Mouse (Mus musculus) testis, adult 2 months (tissue): ENCODE measurements around the gene Slc19a3. TPM values are rescaled to one million over a fixed set of nuclear protein-coding genes. Genes with fewer than 3 reads are reported as not detected.

Experiments used
- H3K27ac ChIP-seq: fragments of 200-500 bp; 2 replicates; pipeline ENCODE4 v1.5.1; 2012; ENCODE audit warnings: low read depth, low read length; ENCODE audit not compliant: control insufficient read depth, insufficient read depth
- H3K27me3 ChIP-seq: fragments of 200-500 bp; 2 replicates; pipeline ENCODE4 v1.6.1; 2012; ENCODE audit warnings: mild to moderate bottlenecking, low read length, moderate library complexity; ENCODE audit not compliant: control insufficient read depth, insufficient read depth
- H3K36me3 ChIP-seq: fragments of 200-500 bp; 2 replicates; pipeline ENCODE4 v1.6.1; 2012; ENCODE audit warnings: mild to moderate bottlenecking, low read length; ENCODE audit not compliant: control insufficient read depth, insufficient read depth
- H3K4me1 ChIP-seq: fragments of 200-500 bp; 2 replicates; pipeline ENCODE4 v1.6.1; 2012; ENCODE audit warnings: low read length; ENCODE audit not compliant: control insufficient read depth, insufficient read depth
- H3K4me3 ChIP-seq: fragments of 200-500 bp; 2 replicates; pipeline ENCODE4 v1.5.1; 2012; ENCODE audit warnings: low read depth, mild to moderate bottlenecking, low read length, moderate library complexity, mixed read lengths; ENCODE audit not compliant: control insufficient read depth
- CTCF ChIP-seq: fragments of 200-500 bp; IDR thresholded peaks from 2 replicates; pipeline ENCODE4 v1.5.1; 2012; ENCODE audit warnings: low read depth, mild to moderate bottlenecking, inconsistent platforms, low read length, moderate library complexity; ENCODE audit not compliant: control insufficient read depth, insufficient read depth, insufficient replicate concordance
- POLR2A ChIP-seq: fragments of 200-500 bp; IDR thresholded peaks from 2 replicates; pipeline ENCODE4 v1.6.1; 2012; ENCODE audit warnings: low read depth, mild to moderate bottlenecking, inconsistent platforms, low read length, moderate library complexity; ENCODE audit not compliant: control insufficient read depth
- polyA plus RNA-seq: library from polyadenylated mRNA; depleted of rRNA; stranded (reverse); fragments of >200 nt; gene quantifications from 2 replicates; pipeline ENCODE4 v1.2.3, GENCODE M21; 2012

Gene Slc19a3
- polyA plus RNA-seq, 1 experiment = 0.10 TPM

GRCm38 (mm10) chr1:82987530-82988198, 50.6 kb downstream of the Slc19a3 start:
- no peaks in the 10 kb centered on the region for H3K27me3 ChIP-seq
- TF ChIP-seq POLR2A (no peak), CTCF (no peak)
- no peaks in the 10 kb centered on the region for H3K4me1 ChIP-seq
- no peaks in the 10 kb centered on the region for H3K36me3 ChIP-seq
- no peak overlapping the region for H3K27ac ChIP-seq
- no peak overlapping the region for H3K4me3 ChIP-seq

- Histone ChIP-seq H3K36me3 (no peaks in the 10 kb centered on the region), H3K4me1 (no peaks in the 10 kb centered on the region), H3K27ac (no peak overlapping the region), H3K4me3 (no peak overlapping the region), H3K27me3 (no peaks in the 10 kb centered on the region)
- TF ChIP-seq POLR2A = no peak
- no peak for TF ChIP-seq CTCF
Measured at GRCm38 (mm10) chr1:82986738-82987137, 51.5 kb downstream of the Slc19a3 start.

GRCm38 (mm10) chr1:82977840-82978239, 60.4 kb downstream of the Slc19a3 start:
- Histone ChIP-seq H3K4me3 (no peak overlapping the region), H3K27ac (no peak overlapping the region), H3K36me3 (no peaks in the 10 kb centered on the region), H3K4me1 (no peaks in the 10 kb centered on the region), H3K27me3 (no peaks in the 10 kb centered on the region)
- TF ChIP-seq POLR2A (no peak), CTCF (no peak)

DNA sequence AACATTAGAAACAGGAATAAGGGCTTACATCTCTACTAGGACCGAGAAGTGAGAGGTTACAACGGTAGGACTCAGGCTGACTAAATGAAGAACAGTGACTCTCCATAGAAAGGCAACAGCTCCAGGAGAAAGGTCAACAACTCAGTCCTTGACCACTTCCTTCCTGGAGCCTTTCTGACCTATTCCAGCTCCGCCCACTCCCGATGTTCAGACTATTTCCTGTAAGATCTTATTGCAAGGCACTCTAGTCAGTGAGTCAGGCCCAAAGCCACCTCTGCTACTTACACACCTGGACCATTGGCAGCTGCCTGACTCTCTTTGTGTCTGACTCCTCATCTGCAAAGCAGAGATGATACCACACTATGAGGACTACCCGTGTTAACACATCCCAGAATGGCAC, 62.5 kb downstream of the Slc19a3 start:
- H3K4me3 ChIP-seq = no peak overlapping the region
- H3K4me1 ChIP-seq = no peaks in the 10 kb centered on the region
- H3K27ac ChIP-seq = no peak overlapping the region
- H3K27me3 ChIP-seq = no peaks in the 10 kb centered on the region
- no peak for TF ChIP-seq CTCF
- TF ChIP-seq POLR2A = no peak
- H3K36me3 ChIP-seq = no peaks in the 10 kb centered on the region

DNA sequence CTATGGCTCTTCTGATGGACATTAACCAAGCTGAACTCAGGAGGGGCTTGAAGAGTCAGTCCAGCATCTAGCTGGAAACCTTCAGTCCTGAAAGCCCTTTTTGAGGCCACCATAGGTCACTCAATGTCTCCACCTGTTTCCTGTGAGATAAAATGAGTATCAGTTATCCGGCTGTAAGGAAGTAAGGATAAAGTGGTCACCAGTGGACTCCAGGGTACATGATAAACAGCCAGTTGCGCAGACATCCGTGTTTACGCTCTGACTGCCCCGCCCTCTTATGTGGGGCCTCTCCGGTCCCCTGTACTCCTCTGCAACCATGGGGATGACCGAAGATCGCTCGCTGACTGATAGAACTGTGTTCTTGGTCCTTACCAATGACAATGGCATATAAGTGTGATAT, 63.9 kb downstream of the Slc19a3 start:
- H3K27ac ChIP-seq = no peak overlapping the region

DNA sequence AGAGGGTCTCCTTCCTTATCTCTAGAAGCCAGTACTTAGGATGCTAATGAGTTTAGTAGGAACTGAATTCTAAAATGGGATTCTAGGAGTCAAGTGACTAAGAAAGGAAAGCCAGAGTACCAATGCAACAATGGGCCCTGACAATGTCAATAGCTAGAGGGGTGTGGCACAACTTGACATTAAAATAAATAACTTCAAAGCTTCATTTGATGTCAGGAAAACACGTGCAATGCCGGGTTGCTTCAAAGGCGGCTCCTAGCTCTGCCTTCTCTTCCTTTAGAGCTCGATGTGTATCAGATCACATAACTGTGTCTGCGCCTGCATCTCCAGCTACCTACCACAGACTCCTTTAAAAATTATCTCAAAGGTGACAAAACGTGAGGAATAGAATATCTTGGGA, 64.3 kb downstream of the Slc19a3 start:
- H3K4me1 ChIP-seq = no peaks in the 10 kb centered on the region
- H3K4me3 ChIP-seq = no peak overlapping the region
- H3K27ac ChIP-seq = no peak overlapping the region
- no peaks in the 10 kb centered on the region for H3K36me3 ChIP-seq
- H3K27me3 ChIP-seq = no peaks in the 10 kb centered on the region
- TF ChIP-seq POLR2A (no peak), CTCF (no peak)

More for the DNA sequence above, 63.9 kb downstream of the Slc19a3 start:
- Histone ChIP-seq H3K4me1 (no peaks in the 10 kb centered on the region), H3K4me3 (no peak overlapping the region), H3K27me3 (no peaks in the 10 kb centered on the region), H3K36me3 (no peaks in the 10 kb centered on the region)
- no peak for TF ChIP-seq CTCF
- TF ChIP-seq POLR2A = no peak

DNA sequence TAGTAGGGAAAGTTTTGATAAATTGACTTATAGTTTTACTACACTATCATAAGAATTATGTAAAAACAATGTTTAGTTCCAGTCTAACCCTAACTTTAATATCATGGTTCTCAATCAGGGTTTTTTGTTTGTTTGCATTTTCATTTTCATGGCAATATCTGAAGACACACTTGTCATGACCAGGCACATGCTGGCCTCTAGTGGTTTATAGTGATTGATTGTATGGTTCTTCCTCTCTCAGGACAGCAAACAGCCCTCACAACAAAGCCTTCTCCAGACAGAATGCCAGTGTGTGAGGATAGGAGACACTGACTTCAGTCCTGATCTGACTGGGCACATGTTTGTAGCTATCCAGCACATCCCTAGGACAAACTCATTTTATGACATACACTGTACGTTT, 65.0 kb downstream of the Slc19a3 start:
- Histone ChIP-seq H3K27ac (no peak overlapping the region), H3K4me3 (no peak overlapping the region), H3K4me1 (no peaks in the 10 kb centered on the region), H3K27me3 (no peaks in the 10 kb centered on the region), H3K36me3 (no peaks in the 10 kb centered on the region)
- no peak for TF ChIP-seq POLR2A
- TF ChIP-seq CTCF = no peak
